Mouse (Mus musculus) brain, embryonic 14.5 days (tissue): ENCODE data around the gene Rad51c.
"Not testable (repeated sequence)": the region's sequence is repeated elsewhere in the genome, so short reads cannot be mapped to it uniquely, and the experiment has no call there.

Experiments
- CTCF ChIP-seq: fragments of 200-500 bp; IDR thresholded peaks from 2 replicates; pipeline ENCODE4 v1.5.1; 2012; ENCODE audit warnings: inconsistent platforms, mild to moderate bottlenecking, moderate library complexity, borderline replicate concordance; ENCODE audit not compliant: insufficient read depth, insufficient read length; ENCODE audit errors: extremely low read depth
- POLR2A ChIP-seq: fragments of 200-500 bp; IDR thresholded peaks from 2 replicates; pipeline ENCODE4 v1.6.1; 2012; ENCODE audit warnings: mild to moderate bottlenecking, inconsistent platforms, borderline replicate concordance; ENCODE audit not compliant: poor library complexity, insufficient read depth, insufficient read length, severe bottlenecking; ENCODE audit errors: extremely low read depth

GRCm38 (mm10) chr11:87449847-87450246 is 45.1 kb upstream of the Rad51c start:
- TF ChIP-seq CTCF, POLR2A: not testable (repeated sequence)
